Mouse (Mus musculus) kidney, adult 9 months (tissue): ENCODE data around the gene Clec2i.
"Not testable (repeated sequence)": the region's sequence is repeated elsewhere in the genome, so short reads cannot be mapped to it uniquely, and the experiment has no call there.

Experiments
- DNase-seq: peaks from one replicate; pipeline ENCODE4 v3.0.0; 2022

Gene Clec2i

GRCm38 (mm10) chr6:128855477-128855876 is 31.9 kb upstream of the Clec2i start:
- DNase-seq = no peak

DNA sequence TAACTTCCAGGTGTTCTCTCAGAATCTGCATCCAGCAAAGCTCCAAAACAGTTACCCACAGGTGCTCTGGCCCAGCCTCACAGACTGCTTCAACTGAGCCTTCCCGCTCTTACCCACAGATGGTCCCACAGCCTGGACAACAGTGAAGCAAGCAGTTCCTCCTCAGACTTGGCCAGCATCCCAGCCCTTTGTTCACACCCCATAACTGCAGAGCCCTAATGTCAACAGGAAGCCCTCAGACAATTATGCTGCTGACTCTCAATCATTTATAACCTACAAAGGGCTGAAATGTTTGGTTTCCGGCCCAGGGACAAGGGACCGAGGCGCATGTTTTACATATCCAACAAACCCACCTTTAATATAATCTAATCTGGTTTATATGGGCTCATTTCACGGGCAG is 31.1 kb upstream of the Clec2i start:
- DNase-seq = peak; percentile 87

DNA sequence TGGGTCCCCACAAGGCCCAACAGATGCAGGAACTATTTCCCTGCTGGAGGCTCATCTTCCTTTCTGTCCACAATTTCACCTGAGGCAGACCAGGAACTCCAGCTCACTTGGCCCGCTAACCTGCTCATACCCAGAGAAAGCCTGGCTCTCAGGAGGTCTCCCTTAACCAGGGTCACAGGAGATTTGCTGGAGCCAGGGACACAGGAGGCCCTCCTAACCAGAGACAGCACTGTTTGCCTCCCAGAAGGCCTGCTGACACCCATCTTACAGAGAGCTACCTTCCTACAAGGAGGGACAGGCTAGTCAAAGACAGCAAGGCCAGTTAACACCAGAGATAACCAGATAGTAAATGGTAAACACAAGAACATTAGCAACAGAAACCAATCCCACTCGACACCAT is 29.4 kb upstream of the Clec2i start:
- DNase-seq = no peak

GRCm38 (mm10) chr6:128868861-128869260 is 18.5 kb upstream of the Clec2i start:
- DNase-seq = no peak

- no peak for DNase-seq
These were observed 15.3 kb upstream of the Clec2i start for GRCm38 (mm10) chr6:128871910-128872610.

GRCm38 (mm10) chr6:128888834-128889233 is 1.4 kb downstream of the Clec2i start:
- no peak for DNase-seq

- no peak for DNase-seq
These were observed 3.6 kb downstream of the Clec2i start, which contains the start of gene BC035044 for GRCm38 (mm10) chr6:128890948-128891355. TSS of gene BC035044 (minus strand) at chr6:128891126.

DNA sequence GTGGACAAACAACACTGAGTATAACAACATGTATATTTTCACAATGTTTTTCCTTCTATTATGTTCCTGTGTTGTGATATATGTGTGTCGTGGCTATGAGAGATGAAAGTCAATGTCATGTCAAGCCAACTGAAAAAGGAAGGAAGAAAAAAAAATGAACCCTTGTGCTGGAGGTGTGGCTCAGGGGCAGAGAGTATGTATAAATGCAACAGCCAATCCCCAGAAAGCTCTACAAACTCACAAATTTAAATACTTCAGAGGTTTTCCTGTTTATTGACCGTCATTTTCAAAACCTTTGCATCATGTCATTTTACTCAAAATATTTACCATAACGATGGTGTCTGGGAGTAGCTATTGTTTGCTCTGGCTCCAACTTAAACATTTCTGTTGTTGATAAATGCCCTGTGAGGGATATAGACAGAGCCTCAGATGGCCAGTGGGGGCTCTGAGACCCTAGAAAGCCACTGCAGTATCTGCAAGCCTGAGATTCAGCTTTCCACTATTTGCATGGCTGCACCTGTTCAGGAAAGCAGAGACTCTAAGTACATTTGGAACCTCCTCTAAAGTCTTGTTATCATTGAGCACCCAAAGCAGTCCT is 8.1 kb downstream of the Clec2i start:
- DNase-seq = no peak

DNA sequence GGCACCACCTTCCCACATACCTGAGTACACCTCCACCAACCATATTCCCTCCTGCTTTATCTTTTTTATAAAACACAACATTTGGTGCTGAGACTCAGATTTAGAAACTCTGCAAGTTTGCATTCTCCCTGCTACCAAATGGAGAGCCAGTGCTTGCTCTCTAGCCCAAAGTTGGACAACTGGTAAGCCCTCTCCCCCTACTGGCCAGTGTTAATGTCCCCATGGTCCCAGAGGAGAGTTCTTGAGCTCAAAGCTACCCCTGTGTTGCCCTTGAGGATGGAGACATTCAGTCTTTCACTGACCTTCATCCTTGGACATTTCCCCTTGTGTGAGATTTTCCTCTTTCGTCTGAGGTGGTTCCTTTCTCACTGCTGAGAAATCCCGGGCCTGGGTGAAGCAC is 12.7 kb downstream of the Clec2i start:
- DNase-seq = no peak

GRCm38 (mm10) chr6:128900796-128901552 is 13.6 kb downstream of the Clec2i start:
- not testable (repeated sequence) for DNase-seq

GRCm38 (mm10) chr6:128913598-128914254 is 26.3 kb downstream of the Clec2i start:
- DNase-seq = no peak

DNA sequence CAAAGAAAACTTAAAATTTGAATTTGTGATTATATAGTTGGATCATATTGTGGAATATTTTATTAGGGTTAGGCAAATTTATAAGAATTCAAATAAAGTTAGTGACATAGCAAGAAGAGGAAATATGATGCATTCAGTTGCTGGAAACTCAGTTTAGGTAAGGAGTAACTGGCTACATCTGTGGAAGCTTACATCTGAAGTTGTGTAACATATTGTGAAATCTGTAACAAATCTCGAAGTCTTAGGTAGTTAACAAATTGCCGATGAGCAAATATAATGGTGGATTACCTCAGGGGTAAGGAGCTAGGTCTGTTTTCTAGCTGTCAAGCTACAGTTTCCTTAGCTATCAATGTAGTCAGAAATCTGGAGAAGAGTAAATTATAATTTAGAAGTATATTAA is 29.9 kb downstream of the Clec2i start:
- no peak for DNase-seq

DNA sequence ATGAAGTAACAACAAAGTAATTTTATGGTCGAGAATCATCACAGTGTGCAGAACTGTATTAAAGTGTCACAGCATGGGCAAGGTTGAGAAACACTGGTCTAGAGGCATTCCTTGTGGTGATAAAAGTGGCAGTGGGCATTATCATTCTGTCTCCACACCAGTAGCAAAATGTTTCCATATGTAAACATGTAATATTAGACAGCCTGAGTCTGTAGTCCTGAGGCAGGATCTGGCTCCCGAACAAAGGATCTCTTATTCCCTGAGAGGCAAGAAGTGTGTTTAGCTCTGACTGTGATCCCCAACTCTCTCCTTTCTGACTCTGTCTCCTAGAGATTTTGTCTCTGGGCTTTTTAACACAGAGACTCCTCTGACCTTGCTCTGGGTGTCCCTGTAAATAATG is 45.7 kb downstream of the Clec2i start:
- DNase-seq = no peak

GRCm38 (mm10) chr6:128934081-128934480 is 46.7 kb downstream of the Clec2i start, which contains the start of gene Clec2g:
TSS of gene Clec2g (plus strand) at chr6:128934381.
- not testable (repeated sequence) for DNase-seq

GRCm38 (mm10) chr6:128935889-128936665 is 48.7 kb downstream of the Clec2i start:
- DNase-seq = not testable (repeated sequence)

GRCm38 (mm10) chr6:128941646-128942421 is 54.4 kb downstream of the Clec2i start:
- DNase-seq = no peak

GRCm38 (mm10) chr6:128945564-128945963 is 58.2 kb downstream of the Clec2i start:
- DNase-seq = no peak
